Mouse (Mus musculus) bone marrow macrophage, adult 2 months (primary cell): Measurements from ENCODE around the gene Cyp2g1.

Source experiments
- CTCF ChIP-seq: IDR thresholded peaks from 2 replicates; pipeline ENCODE4 v1.5.1; 2012; ENCODE audit warnings: low read depth, mild to moderate bottlenecking, low read length, moderate library complexity
- POLR2A ChIP-seq: IDR thresholded peaks from 2 replicates; pipeline ENCODE4 v1.6.1; 2012; ENCODE audit warnings: mild to moderate bottlenecking, low read depth, low read length, borderline replicate concordance

- TF ChIP-seq CTCF (no peak), POLR2A (no peak)
These were observed at the start of gene Cyp2g1 for GRCm38 (mm10) chr7:26808592-26808991.
